Mouse (Mus musculus) CH12.LX (cell line): ENCODE measurements around the gene Urod. TPM values are rescaled to one million over a fixed set of nuclear protein-coding genes. Genes with fewer than 3 reads are reported as not detected.

Source experiments
- DNase-seq: peaks from one replicate; pipeline ENCODE4 v3.0.0-alpha.2; 2013; ENCODE audit errors: extremely low read depth
- H3K27ac ChIP-seq: 2 replicates; pipeline ENCODE4 v1.5.1; 2012; ENCODE audit warnings: low read depth, mild to moderate bottlenecking, control low read depth, moderate library complexity; ENCODE audit not compliant: insufficient read depth
- H3K27me3 ChIP-seq: replicated peaks from 2 replicates; pipeline ENCODE3; 2012; ENCODE audit warnings: inconsistent platforms
- H3K36me3 ChIP-seq, 2 experiments: replicated peaks in 1 of 2; 2 replicates each; pipeline versions ENCODE3 to v1.6.1; 2012; ENCODE audit warnings: inconsistent platforms in 1 of 2, low read length in 1 of 2, mild to moderate bottlenecking in 1 of 2, mixed read lengths in 1 of 2, moderate library complexity in 1 of 2; ENCODE audit not compliant: control insufficient read depth in 1 of 2, insufficient read depth in 1 of 2
- H3K4me1 ChIP-seq, 2 experiments: 2 replicates each; pipeline ENCODE4 v1.6.1; 2012; ENCODE audit warnings: inconsistent platforms in 1 of 2, moderate library complexity in 1 of 2; ENCODE audit not compliant: insufficient read depth in 2 of 2, control insufficient read depth in 1 of 2
- H3K4me2 ChIP-seq: 2 replicates; pipeline ENCODE4 v1.6.1; 2012; ENCODE audit warnings: low read depth, mild to moderate bottlenecking, control low read depth; ENCODE audit not compliant: poor library complexity, insufficient read depth, severe bottlenecking
- H3K4me3 ChIP-seq, 3 experiments: fragments of 150-350 bp in 1 of 3; sonication (generic) in 1 of 3; replicated peaks in 1 of 3; 2 replicates each; pipeline versions ENCODE3 to v1.5.1; 2011 to 2012; ENCODE audit warnings: low read depth in 2 of 3, low read length in 2 of 3, mild to moderate bottlenecking in 2 of 3, moderate library complexity in 2 of 3, control low read depth in 1 of 3, improper control_type of control experiment in 1 of 3, inconsistent platforms in 1 of 3, mixed read lengths in 1 of 3; ENCODE audit not compliant: poor library complexity in 1 of 3
- H3K79me2 ChIP-seq: replicated peaks from 2 replicates; pipeline ENCODE4 v1.6.1; 2012; ENCODE audit warnings: mild to moderate bottlenecking, moderate library complexity; ENCODE audit not compliant: control insufficient read depth, poor library complexity, insufficient read depth, severe bottlenecking; ENCODE audit errors: extremely low read depth
- H3K9ac ChIP-seq: 2 replicates; pipeline ENCODE4 v1.6.1; 2012; ENCODE audit warnings: low read depth, mild to moderate bottlenecking, control low read depth, moderate library complexity; ENCODE audit not compliant: insufficient read depth
- H3K9me3 ChIP-seq: replicated peaks from 2 replicates; pipeline ENCODE3; 2012; ENCODE audit warnings: low read length, inconsistent platforms, mixed read lengths
- CHD1 ChIP-seq: IDR thresholded peaks from 2 replicates; pipeline ENCODE4 v1.6.1; 2012; ENCODE audit warnings: low read depth, low read length, improper control_type of control experiment, inconsistent platforms
- CTCF ChIP-seq, 2 experiments: IDR thresholded peaks in 1 of 2; conservative IDR thresholded peaks in 1 of 2; 2 replicates each; pipeline ENCODE4 v1.5.1; 2011 to 2012; ENCODE audit warnings: low read depth in 2 of 2, low read length in 2 of 2, improper control_type of control experiment in 1 of 2, inconsistent platforms in 1 of 2, mild to moderate bottlenecking in 1 of 2, moderate library complexity in 1 of 2
- E2F4 ChIP-seq: IDR thresholded peaks from 2 replicates; pipeline ENCODE4 v1.6.1; 2011; ENCODE audit warnings: low read depth, low read length, improper control_type of control experiment; ENCODE audit not compliant: insufficient replicate concordance
- ELF1 ChIP-seq: IDR thresholded peaks from 2 replicates; pipeline ENCODE4 v1.6.1; 2014; ENCODE audit warnings: low read depth, mild to moderate bottlenecking, inconsistent platforms, low read length, improper control_type of control experiment
- EP300 ChIP-seq: IDR thresholded peaks from 2 replicates; pipeline ENCODE4 v1.6.1; 2011; ENCODE audit warnings: low read length, improper control_type of control experiment
- ETS1 ChIP-seq: conservative IDR thresholded peaks from 2 replicates; pipeline ENCODE4 v1.6.1; 2012; ENCODE audit warnings: low read depth, mild to moderate bottlenecking, inconsistent platforms, low read length, improper control_type of control experiment, moderate library complexity
- GABPA ChIP-seq: IDR thresholded peaks from 2 replicates; pipeline ENCODE4 v1.6.1; 2012; ENCODE audit warnings: low read depth, low read length, improper control_type of control experiment, inconsistent platforms; ENCODE audit not compliant: insufficient replicate concordance
- HCFC1 ChIP-seq: IDR thresholded peaks from 2 replicates; pipeline ENCODE4 v1.6.1; 2012; ENCODE audit warnings: low read depth, mild to moderate bottlenecking, inconsistent platforms, low read length, improper control_type of control experiment
- MAFK ChIP-seq: IDR thresholded peaks from 2 replicates; pipeline ENCODE4 v1.6.1; 2011; ENCODE audit warnings: low read length, improper control_type of control experiment; ENCODE audit not compliant: insufficient replicate concordance
- MAX ChIP-seq: IDR thresholded peaks from 2 replicates; pipeline ENCODE4 v1.6.1; 2011; ENCODE audit warnings: low read length, improper control_type of control experiment
- MAZ ChIP-seq: IDR thresholded peaks from 2 replicates; pipeline ENCODE4 v1.6.1; 2012; ENCODE audit warnings: low read depth, mild to moderate bottlenecking, inconsistent platforms, low read length, improper control_type of control experiment, moderate library complexity
- MEF2A ChIP-seq: IDR thresholded peaks from 2 replicates; pipeline ENCODE4 v1.6.1; 2014; ENCODE audit warnings: low read depth, mild to moderate bottlenecking, inconsistent platforms, low read length, improper control_type of control experiment, borderline replicate concordance
- NELFE ChIP-seq: IDR thresholded peaks from 2 replicates; pipeline ENCODE4 v1.6.1; 2011; ENCODE audit warnings: low read depth, low read length, improper control_type of control experiment
- NRF1 ChIP-seq: IDR thresholded peaks from 2 replicates; pipeline ENCODE4 v1.6.1; 2014; ENCODE audit warnings: low read depth, mild to moderate bottlenecking, inconsistent platforms, low read length, improper control_type of control experiment, moderate library complexity
- PAX5 ChIP-seq: IDR thresholded peaks from 2 replicates; pipeline ENCODE4 v1.6.1; 2012; ENCODE audit warnings: low read length, inconsistent platforms, mixed read lengths
- POLR2A ChIP-seq: IDR thresholded peaks from 2 replicates; pipeline ENCODE4 v1.6.1; 2011; ENCODE audit warnings: low read depth, mild to moderate bottlenecking, improper control_type of control experiment, low read length
- RAD21 ChIP-seq: IDR thresholded peaks from 2 replicates; pipeline ENCODE4 v1.6.1; 2011; ENCODE audit warnings: low read depth, mild to moderate bottlenecking, low read length, improper control_type of control experiment, moderate library complexity
- SIN3A ChIP-seq: IDR thresholded peaks from 2 replicates; pipeline ENCODE4 v1.6.1; 2012; ENCODE audit warnings: low read length, improper control_type of control experiment, inconsistent platforms
- SMC3 ChIP-seq: IDR thresholded peaks from 2 replicates; pipeline ENCODE4 v1.6.1; 2011; ENCODE audit warnings: low read depth, low read length, improper control_type of control experiment
- TCF12 ChIP-seq: IDR thresholded peaks from 2 replicates; pipeline ENCODE4 v1.6.1; 2014; ENCODE audit warnings: low read depth, mild to moderate bottlenecking, inconsistent platforms, low read length, improper control_type of control experiment
- UBTF ChIP-seq: IDR thresholded peaks from 2 replicates; pipeline ENCODE4 v1.6.1; 2012; ENCODE audit warnings: low read depth, mild to moderate bottlenecking, inconsistent platforms, low read length, improper control_type of control experiment, moderate library complexity
- USF1 ChIP-seq: IDR thresholded peaks from 2 replicates; pipeline ENCODE4 v1.6.1; 2014; ENCODE audit warnings: low read depth, mild to moderate bottlenecking, inconsistent platforms, low read length, improper control_type of control experiment
- USF2 ChIP-seq: conservative IDR thresholded peaks from 2 replicates; pipeline ENCODE4 v1.6.1; 2011; ENCODE audit warnings: low read depth, low read length, improper control_type of control experiment
- ZC3H11A ChIP-seq: IDR thresholded peaks from 2 replicates; pipeline ENCODE4 v1.6.1; 2012; ENCODE audit warnings: low read depth, mild to moderate bottlenecking, inconsistent platforms, low read length, improper control_type of control experiment
- ZMIZ1 ChIP-seq: IDR thresholded peaks from 2 replicates; pipeline ENCODE4 v1.6.1; 2012; ENCODE audit warnings: low read depth, mild to moderate bottlenecking, inconsistent platforms, low read length, improper control_type of control experiment
- dilution Hi-C: fragments of 300-500 bp; cut with MboI; formaldehyde crosslinking; loops from 2 replicates; pipeline ENCODE4 v1.14.3; 2020; ENCODE audit warnings: low sequenced_read_pairs; ENCODE audit not compliant: extremely low pct_unique_long_range_greater_than_20kb, extremely low pct_ligation_motif_present
- in situ Hi-C: fragments of 300-500 bp; cut with MboI; formaldehyde crosslinking; loops from 3 replicates; pipeline ENCODE4 v1.14.3; 2019; ENCODE audit warnings: low sequenced_read_pairs, low pct_ligation_motif_present, low pct_unique_long_range_greater_than_20kb, mixed read lengths
- polyA plus RNA-seq: library from polyadenylated mRNA; unstranded; fragments of >175 nt; gene quantifications from 2 replicates; pipeline ENCODE4 v1.2.1, GENCODE M21; 2012; ENCODE audit warnings: low read depth; ENCODE audit not compliant: insufficient read length
- total RNA-seq, 2 experiments: library from RNA; depleted of rRNA; stranded (reverse); fragments of 300-350 nt in 1 of 2; fragments of >200 nt in 1 of 2; gene quantifications; 2 replicates each; pipeline ENCODE4 v1.2.3; 2012 to 2014

The Urod gene
- total and polyA plus RNA-seq, 3 experiments: 57.7 to 82.1 (median 66.4) TPM

DNA sequence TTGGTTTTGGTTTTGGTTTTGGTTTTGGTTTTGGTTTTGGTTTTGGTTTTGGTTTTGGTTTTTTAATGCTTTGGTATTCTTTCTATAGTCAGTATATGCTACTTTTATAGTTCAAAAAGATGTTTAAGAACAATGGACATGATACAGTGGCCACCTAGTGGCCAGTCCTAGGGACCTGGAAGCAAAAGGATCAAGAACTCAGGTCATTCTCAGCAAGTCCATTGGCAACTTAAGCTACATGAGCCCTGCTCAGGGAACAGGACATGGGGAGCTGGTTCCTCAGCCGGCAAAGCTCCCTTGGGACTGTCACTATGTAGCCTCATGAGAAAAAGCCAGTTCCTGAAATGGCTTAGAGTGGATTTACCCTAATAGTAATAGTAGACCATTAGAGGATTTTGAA is 42.6 kb downstream of the Urod start:
- in situ Hi-C loops: no loop called here

GRCm38 (mm10) chr4:116944055-116944454 is 50.2 kb downstream of the Urod start:
- TF ChIP-seq UBTF: no peak
- TF ChIP-seq SIN3A: no peak
- TF ChIP-seq ZMIZ1: no peak
- TF ChIP-seq NRF1: no peak
- TF ChIP-seq MAFK: no peak
- TF ChIP-seq TCF12: no peak
- no peak for TF ChIP-seq CTCF (conservative IDR thresholded peaks at IDR 0.05 in 1 of 2, IDR thresholded peaks at IDR 0.05 in 1 of 2; ENCODE audit: low read depth in 2 of 2, low read length in 2 of 2)
- TF ChIP-seq USF1: no peak
- TF ChIP-seq E2F4: no peak
- TF ChIP-seq POLR2A: no peak
- TF ChIP-seq PAX5: no peak
- no peak for TF ChIP-seq MAZ
- no peak for TF ChIP-seq NELFE
- TF ChIP-seq ETS1: no peak
- TF ChIP-seq ELF1: no peak
- TF ChIP-seq HCFC1: no peak
- no peak for TF ChIP-seq EP300
- TF ChIP-seq GABPA: no peak

More for the DNA sequence above, 42.6 kb downstream of the Urod start:
- dilution Hi-C loops: no loop called here
- peak; percentile 30 for TF ChIP-seq RAD21
- TF ChIP-seq CTCF (conservative IDR thresholded peaks at IDR 0.05 in 1 of 2, IDR thresholded peaks at IDR 0.05 in 1 of 2; ENCODE audit: low read depth in 2 of 2, low read length in 2 of 2): peak; percentile 25 to 62; a peak in 3 of 4 replicates
- peak; percentile 38 for TF ChIP-seq SMC3
- TF ChIP-seq POLR2A: no peak
- TF ChIP-seq MEF2A: no peak
- no peak for TF ChIP-seq CHD1
- no peak for TF ChIP-seq MAX
- no peak for TF ChIP-seq NELFE
- no peak for TF ChIP-seq ZC3H11A
- TF ChIP-seq USF2: no peak
- TF ChIP-seq ETS1: peak; percentile 56; the same call in 1 of the 2 replicates
- TF ChIP-seq, all 38 proteins: peak for 4
- 0 out of 2 replicates have a peak overlapping the region, but pooled peaks have one; percentile 2 for H3K9ac ChIP-seq
- no peak overlapping the region for H3K27ac ChIP-seq
- H3K4me2 ChIP-seq: peak overlapping the region; percentile 42; the same call in 1 of the 2 replicates
- H3K4me3 ChIP-seq: no peak overlapping the region
- peak; percentile 48 for DNase-seq
- no peaks in the 10 kb centered on the region for H3K9me3 ChIP-seq
- H3K36me3 ChIP-seq: no peaks in the 10 kb centered on the region
- H3K4me1 ChIP-seq: peaks cover 2 to 11% of the 10 kb centered on the region in 2 experiments; a peak in 3 of 4 replicates
- H3K27me3 ChIP-seq: no peaks in the 10 kb centered on the region
- H3K79me2 ChIP-seq: no peaks in the 10 kb centered on the region

More at GRCm38 (mm10) chr4:116944055-116944454, 50.2 kb downstream of the Urod start:
- Histone ChIP-seq H3K27me3 (no peaks in the 10 kb centered on the region), H3K27ac (no peak overlapping the region), H3K9ac (no peak overlapping the region), H3K4me3 (no peak overlapping the region), H3K9me3 (no peaks in the 10 kb centered on the region), H3K36me3 (no peaks in the 10 kb centered on the region), H3K4me1 (no peaks in the 10 kb centered on the region), H3K4me2 (no peak overlapping the region), H3K79me2 (no peaks in the 10 kb centered on the region)
- no peak for DNase-seq
- dilution Hi-C loops: no loop called here
- in situ Hi-C loops: no loop called here
